ENCODE assay signal across 10 mouse cellular contexts in the genomic region with DNA sequence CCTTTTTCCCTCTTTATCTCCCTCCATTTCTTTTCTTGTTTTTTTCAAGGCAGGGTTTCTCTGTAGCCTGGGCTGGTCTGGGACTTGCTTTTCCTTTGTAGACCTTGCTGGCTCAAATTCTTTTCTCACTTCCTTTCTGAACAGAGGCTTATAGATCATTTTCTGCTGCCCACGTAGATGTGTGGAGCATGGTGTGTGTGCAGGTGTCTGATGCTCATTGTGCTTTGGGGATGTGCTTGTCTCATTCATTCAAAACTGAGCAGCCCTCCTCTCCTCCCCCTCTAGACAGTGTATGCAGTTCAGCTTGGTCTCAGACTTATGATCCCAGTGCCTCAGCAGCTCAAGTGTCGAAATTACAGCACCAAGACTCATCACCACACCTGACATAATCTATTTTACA. TPM values are rescaled to one million over a fixed set of nuclear protein-coding genes. Genes with fewer than 3 reads are reported as not detected.
DNase-seq lines count a peak whose midpoint lies in the region; ATAC-seq and TF ChIP-seq lines count a peak whose summit lies in the region.
"Had no signal": no experiment of that assay in that cellular context is flagged by ENCODE, and none has a peak within 500 bp of the region (broad histone marks: within the 10 kb centered on the region; RNA-seq: fewer than 3 reads in every experiment).

No protein-coding gene starts in this region.

- 60% methylated on average over 2 of the region's 2 CpGs for WGBS in heart, embryonic 10.5 days
- WGBS in intestine, postnatal 0 days = 37% methylated on average over 2 of the region's 2 CpGs

- H3K27me3 ChIP-seq in heart, embryonic 10.5 days (ENCODE audit: insufficient read depth, poor library complexity, severe bottlenecking) = no peaks in the 10 kb centered on the region
- no peaks in the 10 kb centered on the region for H3K27me3 ChIP-seq in ES-Bruce4 (ENCODE audit: control insufficient read depth, insufficient read depth, low read length, poor library complexity, severe bottlenecking)
- H3K27me3 ChIP-seq in intestine, postnatal 0 days (replicated peaks; ENCODE audit: control insufficient read depth, insufficient read depth, low read length) = no peaks in the 10 kb centered on the region

- DNase-seq in heart, embryonic 10.5 days (ENCODE audit: low spot score) = no peak
- DNase-seq in heart, postnatal 14 days = no peak
- DNase-seq in layer of hippocampus, adult 2 months (ENCODE audit: low spot score in 2 of 2) = no peak
- DNase-seq in layer of hippocampus, postnatal 14 days (ENCODE audit: low spot score in 2 of 2) = no peak
- DNase-seq in thymus, postnatal 14 days = no peak
- DNase-seq in cerebellum, postnatal 36 days = no peak
- DNase-seq: right cerebral cortex, postnatal 25 days had no signal

- H3K4me1 ChIP-seq in heart, embryonic 10.5 days = peaks cover 45% of the 10 kb centered on the region
- H3K4me1 ChIP-seq in ES-Bruce4 (ENCODE audit: control insufficient read depth, insufficient read depth, low read length) = no peaks in the 10 kb centered on the region
- peaks cover 15% of the 10 kb centered on the region; the same call in 1 of the 2 replicates for H3K4me1 ChIP-seq in intestine, postnatal 0 days (replicated peaks; ENCODE audit: control insufficient read depth, insufficient read depth, low read length)

- H3K4me3 ChIP-seq in heart, embryonic 10.5 days = no peak overlapping the region
- no peak overlapping the region; the same call in 1 of the 2 replicates for H3K4me3 ChIP-seq in layer of hippocampus, adult 2 months
- H3K4me3 ChIP-seq in ES-Bruce4 (ENCODE audit: low read depth, low read length) = no peak overlapping the region
- H3K4me3 ChIP-seq in intestine, postnatal 0 days (ENCODE audit: low read depth, low read length) = no peak overlapping the region

- peaks cover 45% of the 10 kb centered on the region for H3K36me3 ChIP-seq in heart, embryonic 10.5 days
- peaks cover 36% of the 10 kb centered on the region for H3K36me3 ChIP-seq in ES-Bruce4 (ENCODE audit: control insufficient read depth, insufficient read depth, low read length, poor library complexity, severe bottlenecking)
- H3K36me3 ChIP-seq in intestine, postnatal 0 days (ENCODE audit: control insufficient read depth, insufficient read depth) = peaks cover 45% of the 10 kb centered on the region

- no peak for ATAC-seq in intestine, postnatal 0 days
- ATAC-seq: hindbrain, embryonic 16.5 days had no signal

- no peak overlapping the region for H3K9ac ChIP-seq in ES-Bruce4 (ENCODE audit: low read depth, poor library complexity, severe bottlenecking)
- no peak overlapping the region for H3K9ac ChIP-seq in intestine, postnatal 0 days (ENCODE audit: low read depth, low read length)

- H3K27ac ChIP-seq in heart, embryonic 10.5 days = peak overlapping the region; percentile 50
- peak overlapping the region; percentile 40; the same call in 1 of the 2 replicates for H3K27ac ChIP-seq in layer of hippocampus, adult 2 months
- peak overlapping the region; percentile 35 for H3K27ac ChIP-seq in ES-Bruce4 (ENCODE audit: insufficient read depth, low read length)
- H3K27ac ChIP-seq in intestine, postnatal 0 days (ENCODE audit: low read depth, low read length) = peak overlapping the region; percentile 62; the same call in 1 of the 2 replicates

- TF ChIP-seq CTCF in layer of hippocampus, adult 2 months (conservative IDR thresholded peaks at IDR 0.05) = no peak
- TF ChIP-seq CTCF in ES-Bruce4 (IDR thresholded peaks at IDR 0.05; ENCODE audit: low read depth, low read length) = no peak
- no peak for TF ChIP-seq CTCF in intestine, postnatal 0 days (IDR thresholded peaks at IDR 0.05; ENCODE audit: low read depth)

- peak overlapping the region; percentile 17; the same call in 1 of the 2 replicates for H3K4me2 ChIP-seq in intestine, postnatal 0 days (replicated peaks; ENCODE audit: low read depth)

- TF ChIP-seq POLR2A in ES-Bruce4 (IDR thresholded peaks at IDR 0.05; ENCODE audit: insufficient read depth, low read length) = no peak

- intact Hi-C loops in heart, postnatal 14 days (cut with DNase I) = no loop called here

- no peak for TF ChIP-seq EP300 in ES-Bruce4 (IDR thresholded peaks at IDR 0.05; ENCODE audit: insufficient read depth, low read depth, low read length)

- H3K9me3 ChIP-seq in heart, embryonic 10.5 days = no peaks in the 10 kb centered on the region
- no peaks in the 10 kb centered on the region for H3K9me3 ChIP-seq in ES-Bruce4 (replicated peaks; ENCODE audit: control insufficient read depth, insufficient read depth, low read length, poor library complexity, severe bottlenecking)
- H3K9me3 ChIP-seq in intestine, postnatal 0 days (ENCODE audit: control insufficient read depth) = no peaks in the 10 kb centered on the region

RNA-seq across cellular contexts. Expression of a gene that starts 4.5 kb away (rescaled TPM):
- polyA plus RNA-seq in heart, embryonic 10.5 days (2016; fragmentation: Nextera tagmentation; extraction: Ambion mirVana) = 147 TPM in 2 replicates
- 10 to 100 TPM; 47.4 to 47.6 TPM for total RNA-seq in heart, postnatal 14 days (2021)
- total RNA-seq in layer of hippocampus, adult 2 months (2021) = 10 to 100 TPM; 53.1 to 63.3 TPM
- 10 to 100 TPM; 60.8 to 62.0 TPM for total RNA-seq in layer of hippocampus, postnatal 14 days (2021)
- polyA plus RNA-seq in ES-Bruce4 (2011; ENCODE audit: insufficient read depth, insufficient read length, low read depth, missing spikeins) = 99.9 and 103 TPM in 2 replicates
- 109 and 120 TPM in 2 replicates for polyA plus RNA-seq in intestine, postnatal 0 days (2015; fragmentation: Nextera tagmentation; extraction: Ambion mirVana)

RNA-seq across cellular contexts. Expression of a gene that starts 12.1 kb away (rescaled TPM):
- polyA plus RNA-seq in heart, embryonic 10.5 days (2016; fragmentation: Nextera tagmentation; extraction: Ambion mirVana) = 1.6 and 2.5 TPM in 2 replicates
- under 1 TPM; 0.38 to 0.76 TPM for total RNA-seq in heart, postnatal 14 days (2021)
- 1 to 10 TPM; 1.5 TPM for total RNA-seq in layer of hippocampus, adult 2 months (2021)
- total RNA-seq in layer of hippocampus, postnatal 14 days (2021) = under 1 TPM; 0.51 to 0.95 TPM
- 1.9 and 2.0 TPM in 2 replicates for polyA plus RNA-seq in ES-Bruce4 (2011; ENCODE audit: insufficient read depth, insufficient read length, low read depth, missing spikeins)
- polyA plus RNA-seq in intestine, postnatal 0 days (2015; fragmentation: Nextera tagmentation; extraction: Ambion mirVana) = 2.0 and 2.3 TPM in 2 replicates

RNA-seq across cellular contexts. Expression of a gene that starts 37.2 kb away (rescaled TPM):
- polyA plus RNA-seq in heart, embryonic 10.5 days (2016; fragmentation: Nextera tagmentation; extraction: Ambion mirVana) = 30.7 and 31.1 TPM in 2 replicates
- 10 to 100 TPM; 19.8 to 20.4 TPM for total RNA-seq in heart, postnatal 14 days (2021)
- 10 to 100 TPM; 22.0 to 22.4 TPM for total RNA-seq in layer of hippocampus, adult 2 months (2021)
- 10 to 100 TPM; 26.8 to 26.9 TPM for total RNA-seq in layer of hippocampus, postnatal 14 days (2021)
- polyA plus RNA-seq in ES-Bruce4 (2011; ENCODE audit: insufficient read depth, insufficient read length, low read depth, missing spikeins) = 42.9 and 43.9 TPM in 2 replicates
- polyA plus RNA-seq in intestine, postnatal 0 days (2015; fragmentation: Nextera tagmentation; extraction: Ambion mirVana) = 9.2 and 10.1 TPM in 2 replicates

RNA-seq across cellular contexts. Expression of a gene that starts 37.9 kb away (rescaled TPM):
- 33.0 and 42.8 TPM in 2 replicates for polyA plus RNA-seq in heart, embryonic 10.5 days (2016; fragmentation: Nextera tagmentation; extraction: Ambion mirVana)
- total RNA-seq in heart, postnatal 14 days (2021) = 10 to 100 TPM; 14.1 to 14.4 TPM
- total RNA-seq in layer of hippocampus, adult 2 months (2021) = 10 to 100 TPM; 37.7 to 39.2 TPM
- 10 to 100 TPM; 40.7 to 40.8 TPM for total RNA-seq in layer of hippocampus, postnatal 14 days (2021)
- polyA plus RNA-seq in ES-Bruce4 (2011; ENCODE audit: insufficient read depth, insufficient read length, low read depth, missing spikeins) = 67.9 and 73.3 TPM in 2 replicates
- polyA plus RNA-seq in intestine, postnatal 0 days (2015; fragmentation: Nextera tagmentation; extraction: Ambion mirVana) = 7.5 and 7.7 TPM in 2 replicates

RNA-seq across cellular contexts. Expression of a gene that starts 38.0 kb away (rescaled TPM):
- polyA plus RNA-seq in heart, embryonic 10.5 days (2016; fragmentation: Nextera tagmentation; extraction: Ambion mirVana) = 26.2 and 27.0 TPM in 2 replicates
- total RNA-seq in heart, postnatal 14 days (2021) = 10 to 100 TPM; 22.3 to 25.8 TPM
- total RNA-seq in layer of hippocampus, adult 2 months (2021) = 10 to 100 TPM; 19.1 to 22.7 TPM
- total RNA-seq in layer of hippocampus, postnatal 14 days (2021) = 10 to 100 TPM; 26.2 to 28.5 TPM
- polyA plus RNA-seq in ES-Bruce4 (2011; ENCODE audit: insufficient read depth, insufficient read length, low read depth, missing spikeins) = 43.6 and 48.0 TPM in 2 replicates
- polyA plus RNA-seq in intestine, postnatal 0 days (2015; fragmentation: Nextera tagmentation; extraction: Ambion mirVana) = 36.4 and 38.0 TPM in 2 replicates
